Mouse (Mus musculus) midbrain, embryonic 13.5 days (tissue): ENCODE measurements around the gene Plxna4. TPM values are rescaled to one million over a fixed set of nuclear protein-coding genes. Genes with fewer than 3 reads are reported as not detected.

Experiments
- ATAC-seq: fragments of 200-750 bp; cut with Nextera tagmentation; 2 replicates; pipeline ENCODE4 v1.8.0; 2017; ENCODE audit warnings: mild to moderate bottlenecking, moderate TSS enrichment, moderate library complexity
- H3K27ac ChIP-seq: fragments of 300-500 bp; sonication (generic); 2 replicates; pipeline ENCODE4 v1.5.1; 2015; ENCODE audit warnings: inconsistent platforms, mild to moderate bottlenecking, moderate library complexity
- H3K27me3 ChIP-seq: fragments of 300-500 bp; sonication (generic); 2 replicates; pipeline ENCODE4 v1.6.1; 2015; ENCODE audit warnings: mild to moderate bottlenecking, inconsistent platforms
- H3K36me3 ChIP-seq: fragments of 300-500 bp; sonication (generic); 2 replicates; pipeline ENCODE4 v1.6.1; 2015; ENCODE audit warnings: mild to moderate bottlenecking, inconsistent platforms
- H3K4me1 ChIP-seq: fragments of 300-500 bp; sonication (generic); replicated peaks from 2 replicates; pipeline ENCODE4 v1.6.1; 2015; ENCODE audit warnings: inconsistent platforms
- H3K4me2 ChIP-seq: fragments of 300-500 bp; sonication (generic); replicated peaks from 2 replicates; pipeline ENCODE4 v1.6.1; 2015; ENCODE audit warnings: moderate library complexity, mild to moderate bottlenecking, inconsistent platforms
- H3K4me3 ChIP-seq: fragments of 300-500 bp; sonication (generic); replicated peaks from 2 replicates; pipeline ENCODE4 v1.5.1; 2015; ENCODE audit warnings: mild to moderate bottlenecking, inconsistent platforms
- H3K9ac ChIP-seq: fragments of 300-500 bp; sonication (generic); replicated peaks from 2 replicates; pipeline ENCODE4 v1.6.1; 2015; ENCODE audit warnings: mild to moderate bottlenecking, inconsistent platforms
- H3K9me3 ChIP-seq: fragments of 300-500 bp; sonication (generic); 2 replicates; pipeline ENCODE4 v1.6.1; 2016; ENCODE audit warnings: mild to moderate bottlenecking, inconsistent platforms
- WGBS: fragments of 180-500 bp; shearing (Covaris S2); methylation state at CpG from one replicate; pipeline ENCODE4 v1.1.7; 2015; 5-methylcytosine and 5-hydroxymethylcytosine counted together
- polyA plus RNA-seq: library from polyadenylated mRNA; unstranded; fragments of >200 nt; fragmentation: Nextera tagmentation; extraction: Ambion mirVana; gene quantifications from 2 replicates; pipeline ENCODE4 v1.2.1, GENCODE M21; 2015

Gene Plxna4
- polyA plus RNA-seq, 1 experiment from 2014 or later: 9.5 TPM

DNA sequence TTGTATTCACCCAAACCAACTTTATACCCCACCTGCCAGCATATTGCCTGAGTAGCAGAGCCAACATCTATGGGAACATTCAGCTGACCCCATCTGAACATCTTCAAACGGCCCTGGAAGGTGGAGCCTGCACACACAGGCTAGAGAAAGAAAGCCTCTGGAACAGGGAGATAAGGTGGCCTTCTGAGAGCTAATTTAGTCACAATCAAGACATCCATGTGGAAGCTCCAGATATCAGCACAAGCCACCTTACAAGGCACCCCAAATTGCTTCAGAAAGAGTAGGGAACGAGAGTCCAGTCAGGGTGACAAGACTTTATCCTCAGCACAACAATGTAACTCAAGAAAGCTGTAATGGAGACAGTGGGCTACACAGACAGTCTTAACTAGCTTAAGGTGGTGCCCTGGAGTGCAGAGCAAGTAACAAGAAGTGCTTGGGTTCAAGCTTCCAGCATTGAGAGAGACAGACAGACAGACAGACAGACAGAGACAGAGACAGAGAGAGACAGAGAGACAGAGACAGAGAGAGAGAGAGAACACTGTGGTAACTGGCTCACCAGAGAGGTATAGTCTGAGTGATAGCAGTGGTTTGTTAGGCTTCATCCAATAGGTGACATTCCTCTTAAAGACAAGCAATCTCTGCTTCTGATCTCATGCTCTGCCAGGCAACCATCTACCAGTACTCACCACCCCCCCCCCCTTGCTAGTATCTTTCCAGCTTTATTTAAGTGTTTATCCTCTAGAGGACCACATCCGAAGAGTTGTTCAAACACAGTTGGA, 53.8 kb downstream of the Plxna4 start:
- Histone ChIP-seq H3K27ac (no peak overlapping the region), H3K4me2 (no peak overlapping the region), H3K4me3 (no peak overlapping the region), H3K27me3 (no peaks in the 10 kb centered on the region), H3K9me3 (no peaks in the 10 kb centered on the region), H3K9ac (no peak overlapping the region), H3K4me1 (no peaks in the 10 kb centered on the region), H3K36me3 (no peaks in the 10 kb centered on the region)
- WGBS: 74% methylated on average over 3 of the region's 3 CpGs
- no peak for ATAC-seq

DNA sequence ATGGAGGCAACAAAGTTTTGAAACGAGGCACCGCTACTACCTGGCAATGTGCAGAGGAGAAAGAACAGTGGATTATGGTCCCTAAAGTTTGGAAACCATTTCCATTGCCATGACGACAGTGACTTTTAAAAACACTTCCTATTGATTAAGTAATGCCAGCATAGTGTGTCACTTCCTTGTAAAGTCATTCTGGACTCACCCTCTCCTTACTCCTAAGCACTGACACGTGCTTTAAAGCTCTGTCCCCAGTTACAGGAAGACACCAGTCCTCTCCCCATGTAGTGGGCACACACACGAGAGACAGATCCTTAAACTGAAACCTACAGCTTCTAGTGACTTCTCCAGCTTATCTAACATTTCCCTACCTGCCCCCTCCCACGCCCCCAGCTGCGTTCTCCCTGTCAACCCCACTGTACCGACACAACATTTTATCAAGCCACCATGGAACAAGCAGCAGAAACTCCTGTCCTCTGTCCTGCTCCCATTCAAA, 59.9 kb downstream of the Plxna4 start:
- WGBS: 85% methylated on average over 8 of the region's 8 CpGs

DNA sequence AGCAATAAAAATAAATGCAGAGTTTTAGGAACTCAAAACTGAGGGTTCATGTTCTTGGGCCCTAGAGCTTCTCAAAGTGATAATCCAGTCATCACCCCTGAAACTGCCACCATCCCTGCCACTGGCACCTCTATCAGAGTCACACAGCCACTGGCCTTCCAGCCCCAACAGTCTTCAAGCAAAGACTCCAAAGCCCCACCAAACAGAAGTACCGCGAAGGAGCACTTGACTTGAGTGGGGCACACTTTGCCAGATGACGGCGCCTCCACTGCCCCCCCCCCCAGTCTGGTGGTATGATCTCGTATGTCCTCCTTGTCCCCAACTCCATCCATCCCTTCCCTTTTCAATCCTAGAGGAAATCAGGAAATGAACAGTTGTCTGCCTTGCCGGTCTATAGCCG, 60.5 kb downstream of the Plxna4 start:
- Histone ChIP-seq H3K27me3 (no peaks in the 10 kb centered on the region), H3K9me3 (no peaks in the 10 kb centered on the region), H3K27ac (no peak overlapping the region), H3K36me3 (no peaks in the 10 kb centered on the region), H3K9ac (no peak overlapping the region), H3K4me3 (no peak overlapping the region), H3K4me1 (0 out of 2 replicates have a peak, but pooled peaks cover 3% of the 10 kb centered on the region), H3K4me2 (no peak overlapping the region)
- ATAC-seq: no peak
- WGBS: 90% methylated on average over 7 of the region's 7 CpGs

More for the DNA sequence above, 59.9 kb downstream of the Plxna4 start:
- H3K27me3 ChIP-seq: no peaks in the 10 kb centered on the region
- H3K36me3 ChIP-seq: no peaks in the 10 kb centered on the region
- H3K27ac ChIP-seq: no peak overlapping the region
- no peaks in the 10 kb centered on the region for H3K9me3 ChIP-seq
- ATAC-seq: no peak
- no peak overlapping the region for H3K4me2 ChIP-seq
- H3K9ac ChIP-seq: no peak overlapping the region
- no peak overlapping the region for H3K4me3 ChIP-seq
- H3K4me1 ChIP-seq: 0 out of 2 replicates have a peak, but pooled peaks cover 3% of the 10 kb centered on the region

DNA sequence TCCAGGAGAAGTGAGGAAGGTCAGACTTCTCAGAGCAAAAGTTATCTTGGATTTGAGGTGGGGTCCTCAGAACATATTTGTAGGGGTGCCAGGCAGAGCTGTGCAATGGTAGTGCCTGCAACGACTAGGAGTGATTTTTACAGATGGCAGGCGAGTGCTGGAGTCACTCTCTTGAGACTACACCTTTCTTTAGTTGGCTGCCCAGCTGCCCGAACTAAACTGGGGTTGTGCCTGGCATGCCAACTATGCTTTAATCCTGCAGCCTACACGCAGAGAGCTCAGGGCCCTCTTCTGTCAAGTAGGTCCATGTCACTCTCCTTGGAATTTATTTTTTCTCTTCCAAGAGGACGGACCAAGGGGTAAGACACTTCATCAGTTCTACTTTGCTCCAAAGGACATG, 61.2 kb downstream of the Plxna4 start:
- Histone ChIP-seq H3K4me3 (no peak overlapping the region), H3K9ac (no peak overlapping the region), H3K4me2 (no peak overlapping the region), H3K27ac (no peak overlapping the region), H3K36me3 (no peaks in the 10 kb centered on the region), H3K4me1 (0 out of 2 replicates have a peak, but pooled peaks cover 3% of the 10 kb centered on the region), H3K9me3 (no peaks in the 10 kb centered on the region), H3K27me3 (no peaks in the 10 kb centered on the region)
- WGBS: 79% methylated on average over 5 of the region's 5 CpGs
- ATAC-seq: no peak

DNA sequence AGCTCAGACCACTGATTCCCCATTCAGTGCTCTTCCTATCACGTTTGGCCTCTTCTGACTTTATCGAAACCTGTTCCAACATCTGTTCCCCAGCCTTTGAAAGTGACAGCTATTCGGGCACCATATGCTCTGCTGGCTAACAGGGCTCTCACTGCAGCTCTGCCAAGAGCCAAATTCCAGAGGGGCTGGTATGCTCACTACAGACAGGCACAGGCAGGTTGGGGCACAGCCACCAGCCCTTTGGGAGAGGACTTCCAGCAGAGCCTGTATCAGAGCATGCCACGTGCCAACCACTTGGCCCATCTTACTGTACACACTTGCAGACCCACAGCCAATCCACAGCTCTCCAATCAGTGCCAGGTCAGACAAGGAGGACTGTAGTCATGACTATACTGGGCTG, 67.9 kb downstream of the Plxna4 start:
- Histone ChIP-seq H3K27ac (no peak overlapping the region), H3K9ac (no peak overlapping the region), H3K36me3 (peaks cover 11% of the 10 kb centered on the region), H3K4me1 (0 out of 2 replicates have a peak, but pooled peaks cover 3% of the 10 kb centered on the region), H3K4me3 (no peak overlapping the region), H3K4me2 (no peak overlapping the region), H3K27me3 (no peaks in the 10 kb centered on the region), H3K9me3 (no peaks in the 10 kb centered on the region)
- no peak for ATAC-seq
- 84% methylated on average over 4 of the region's 4 CpGs for WGBS

DNA sequence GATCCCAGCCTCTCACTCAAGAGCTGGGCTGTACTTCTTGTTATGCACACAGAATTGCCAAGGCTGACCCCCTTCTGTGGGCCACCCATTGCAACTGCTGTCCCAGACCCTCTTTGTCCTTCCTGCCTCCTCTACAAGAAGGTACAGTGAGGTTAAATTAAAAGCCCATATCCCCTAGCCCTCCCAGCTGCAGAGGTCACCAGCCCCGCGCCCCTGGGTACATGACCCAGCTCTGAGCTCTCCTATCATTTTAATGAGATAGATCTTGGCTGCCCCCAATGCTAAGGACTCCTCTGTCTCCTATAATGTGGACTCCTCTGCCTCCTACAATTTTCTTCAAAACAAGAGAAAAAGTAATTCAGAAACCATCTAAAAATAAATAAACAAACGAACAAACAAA, 69.4 kb downstream of the Plxna4 start:
- Histone ChIP-seq H3K36me3 (peaks cover 11% of the 10 kb centered on the region), H3K9ac (no peak overlapping the region), H3K4me2 (no peak overlapping the region), H3K9me3 (no peaks in the 10 kb centered on the region), H3K4me3 (no peak overlapping the region), H3K27ac (no peak overlapping the region), H3K4me1 (no peaks in the 10 kb centered on the region), H3K27me3 (no peaks in the 10 kb centered on the region)
- 97% methylated on average over 3 of the region's 3 CpGs for WGBS
- ATAC-seq: no peak

DNA sequence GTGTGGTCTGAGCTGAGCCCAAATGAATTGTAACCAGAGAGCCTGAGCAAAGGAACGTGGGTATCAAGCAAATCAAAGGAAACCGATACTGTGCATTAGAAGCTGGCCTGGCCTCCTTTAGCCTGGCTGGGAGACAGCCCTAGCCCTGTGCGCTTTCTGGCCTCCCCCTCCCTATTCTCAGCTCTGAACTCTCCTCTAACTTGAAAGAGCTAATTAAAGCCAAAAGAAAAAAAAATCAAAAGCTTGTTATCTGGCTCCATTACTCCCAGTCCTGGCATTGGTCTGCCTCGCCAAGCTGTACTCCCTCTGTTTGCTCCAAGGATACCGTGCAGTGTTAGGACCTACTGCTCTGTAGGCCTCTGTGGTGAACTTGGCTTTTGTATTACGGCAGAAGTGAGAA, 73.9 kb downstream of the Plxna4 start:
- Histone ChIP-seq H3K36me3 (peaks cover 11% of the 10 kb centered on the region), H3K4me1 (no peaks in the 10 kb centered on the region; the same call in 1 of the 2 replicates), H3K4me3 (no peak overlapping the region), H3K27ac (no peak overlapping the region), H3K9ac (no peak overlapping the region), H3K4me2 (no peak overlapping the region), H3K27me3 (no peaks in the 10 kb centered on the region), H3K9me3 (no peaks in the 10 kb centered on the region)
- 56% methylated on average over 6 of the region's 6 CpGs for WGBS
- no peak for ATAC-seq

DNA sequence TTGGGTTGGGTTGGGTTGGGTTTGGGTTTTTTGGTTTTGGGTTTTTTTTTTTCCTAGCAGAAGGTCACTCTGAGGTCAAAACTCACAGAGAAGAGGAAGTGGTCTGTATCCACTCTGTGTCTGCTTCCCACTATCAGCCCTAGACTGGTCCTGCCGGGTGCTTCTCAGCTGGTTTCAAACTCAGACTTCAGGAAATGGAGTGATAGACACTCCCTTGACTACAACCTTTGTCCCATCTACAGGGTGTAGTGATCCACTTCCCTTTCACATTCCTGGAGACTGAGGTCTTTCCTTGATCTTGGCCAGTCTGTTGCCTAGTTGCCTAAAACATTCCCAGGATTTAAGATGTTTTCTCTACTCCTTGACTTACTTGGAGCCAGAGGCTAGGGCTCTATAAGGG, 76.0 kb downstream of the Plxna4 start:
- WGBS: 84% methylated on average over 1 of the region's 1 CpGs
- no peak overlapping the region for H3K4me2 ChIP-seq
- H3K36me3 ChIP-seq: peaks cover 9% of the 10 kb centered on the region
- ATAC-seq: no peak
- no peaks in the 10 kb centered on the region for H3K27me3 ChIP-seq
- H3K4me3 ChIP-seq: no peak overlapping the region
- H3K27ac ChIP-seq: no peak overlapping the region
- peaks cover 10% of the 10 kb centered on the region; the same call in 1 of the 2 replicates for H3K4me1 ChIP-seq
- no peaks in the 10 kb centered on the region for H3K9me3 ChIP-seq
- no peak overlapping the region for H3K9ac ChIP-seq

DNA sequence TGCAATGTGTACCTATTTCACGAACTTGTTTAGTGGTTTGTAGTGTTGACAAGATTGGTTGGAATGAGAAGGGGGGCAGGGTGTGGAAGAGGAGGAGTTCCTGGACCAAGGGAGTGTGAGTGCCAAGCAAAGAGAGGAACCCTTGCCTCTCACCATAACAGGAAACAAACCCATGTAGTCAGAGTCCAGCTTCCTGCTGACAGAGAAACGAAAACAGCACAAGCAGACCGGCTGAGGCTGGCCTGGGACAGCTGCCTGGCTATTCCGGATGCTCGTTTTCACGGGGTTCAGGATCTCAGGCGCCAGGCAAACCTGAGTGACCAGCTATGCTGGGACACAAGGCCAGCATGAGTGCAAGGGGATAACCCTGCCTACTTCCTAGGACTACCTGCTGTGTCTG, 77.1 kb downstream of the Plxna4 start:
- no peaks in the 10 kb centered on the region for H3K36me3 ChIP-seq
- H3K27me3 ChIP-seq: no peaks in the 10 kb centered on the region
- H3K4me2 ChIP-seq: no peak overlapping the region
- H3K9ac ChIP-seq: no peak overlapping the region
- 90% methylated on average over 7 of the region's 7 CpGs for WGBS
- H3K4me3 ChIP-seq: no peak overlapping the region
- no peak for ATAC-seq
- H3K27ac ChIP-seq: no peak overlapping the region
- peaks cover 10% of the 10 kb centered on the region; the same call in 1 of the 2 replicates for H3K4me1 ChIP-seq
- H3K9me3 ChIP-seq: no peaks in the 10 kb centered on the region

DNA sequence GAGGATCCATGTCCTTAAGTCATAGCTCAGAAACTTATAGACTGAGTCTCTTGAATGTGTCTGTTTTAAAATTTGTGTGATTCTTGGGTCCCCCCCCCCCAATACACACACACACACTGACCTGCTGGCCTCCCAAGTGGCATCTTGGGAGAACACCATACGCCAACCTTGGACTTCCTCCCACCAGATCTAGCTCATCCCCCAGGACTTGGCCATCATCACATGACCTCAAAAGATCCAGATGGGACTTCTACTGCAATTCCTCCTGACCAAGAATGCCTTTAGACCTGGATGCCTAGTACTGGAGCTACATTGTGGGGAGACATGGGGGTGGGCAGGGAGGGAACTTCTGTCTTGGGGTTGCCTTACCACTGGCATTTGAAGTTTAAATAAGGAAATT, 77.5 kb downstream of the Plxna4 start:
- H3K36me3 ChIP-seq: no peaks in the 10 kb centered on the region
- no peak overlapping the region for H3K4me3 ChIP-seq
- no peak for ATAC-seq

DNA sequence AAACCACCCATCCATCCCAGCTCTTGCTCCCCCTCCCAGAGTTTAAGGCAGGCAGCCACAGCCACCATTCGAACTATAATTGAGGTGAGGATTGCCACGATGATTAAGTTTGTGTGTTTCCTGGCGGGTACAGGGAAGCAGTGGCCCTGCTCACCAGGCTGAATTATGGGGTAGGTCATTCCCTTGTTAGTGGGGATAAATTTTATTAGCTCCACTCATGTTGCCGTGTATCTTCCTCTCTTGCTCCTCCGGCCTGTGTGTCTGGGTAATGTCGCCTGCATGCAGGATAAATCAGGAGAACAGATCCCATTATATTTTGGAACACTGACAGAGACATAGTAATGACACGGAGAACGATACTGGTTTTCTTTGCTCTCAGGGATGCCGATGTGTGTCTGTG, 78.9 kb downstream of the Plxna4 start:
- Histone ChIP-seq H3K27me3 (no peaks in the 10 kb centered on the region), H3K4me2 (no peak overlapping the region), H3K27ac (no peak overlapping the region), H3K9me3 (no peaks in the 10 kb centered on the region), H3K4me3 (no peak overlapping the region), H3K9ac (no peak overlapping the region), H3K4me1 (peaks cover 15% of the 10 kb centered on the region), H3K36me3 (no peaks in the 10 kb centered on the region)
- ATAC-seq: no peak
- 50% methylated on average over 9 of the region's 9 CpGs for whole genome bisulfite sequencing

More for the DNA sequence above, 77.5 kb downstream of the Plxna4 start:
- Histone ChIP-seq H3K4me1 (peaks cover 10% of the 10 kb centered on the region; the same call in 1 of the 2 replicates), H3K9me3 (no peaks in the 10 kb centered on the region), H3K4me2 (no peak overlapping the region), H3K27me3 (no peaks in the 10 kb centered on the region), H3K9ac (no peak overlapping the region), H3K27ac (no peak overlapping the region)
- 86% methylated on average over 1 of the region's 1 CpGs for whole genome bisulfite sequencing

DNA sequence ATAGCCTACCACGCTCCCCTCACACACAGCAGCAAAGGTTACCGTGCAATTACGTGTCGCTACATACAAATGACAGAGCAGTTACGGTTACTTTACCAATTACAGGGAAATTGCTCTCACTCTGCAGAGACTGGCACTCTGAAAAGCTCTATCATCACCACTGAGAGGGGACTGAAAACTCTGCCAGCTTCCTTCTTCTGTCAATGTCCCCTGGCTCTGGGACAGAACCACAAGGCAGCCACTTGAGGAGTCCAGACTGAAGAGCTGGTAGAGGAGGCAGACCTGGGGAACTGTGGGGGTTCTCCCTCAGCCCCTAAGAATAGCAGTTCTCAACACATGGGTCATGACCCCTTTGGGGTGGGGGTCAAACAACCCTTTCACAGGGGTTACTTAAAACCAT, 83.0 kb downstream of the Plxna4 start:
- 79% methylated on average over 5 of the region's 5 CpGs for WGBS
- H3K36me3 ChIP-seq: no peaks in the 10 kb centered on the region
- no peak for ATAC-seq
- H3K27ac ChIP-seq: no peak overlapping the region
- H3K9ac ChIP-seq: no peak overlapping the region
- peaks cover 15% of the 10 kb centered on the region for H3K4me1 ChIP-seq
- H3K4me2 ChIP-seq: no peak overlapping the region
- no peaks in the 10 kb centered on the region for H3K27me3 ChIP-seq
- H3K9me3 ChIP-seq: no peaks in the 10 kb centered on the region
- H3K4me3 ChIP-seq: no peak overlapping the region
